Mouse (Mus musculus): ENCODE results near the gene Slc16a4. TPM values are rescaled to one million over a fixed set of nuclear protein-coding genes. Genes with fewer than 3 reads are reported as not detected.

Slc16a4 gene
- polyA plus RNA-seq, 1 experiment from 2014 or later = 6.5 TPM

DNA sequence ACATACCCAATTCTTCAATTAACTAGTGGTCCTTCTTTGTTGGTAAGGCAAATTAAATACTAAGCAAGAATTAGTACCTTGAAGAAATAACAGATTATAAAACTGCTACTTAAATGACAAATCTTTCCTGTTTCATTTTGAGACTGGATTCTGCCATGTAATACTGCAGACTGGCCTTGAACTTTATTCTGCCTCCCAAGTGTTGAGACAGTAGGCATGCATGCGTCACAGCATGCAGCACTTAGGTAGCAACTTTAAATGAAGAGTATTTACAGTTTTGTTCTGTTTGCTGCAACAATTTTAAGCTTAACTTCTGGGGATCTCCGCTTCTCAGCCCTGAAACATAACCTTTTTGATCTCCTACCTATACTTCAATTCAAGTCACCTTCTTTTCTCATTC lies 30.1 kb downstream of the Slc16a4 start:
- H3K9me3 ChIP-seq (ENCODE audit: control insufficient read depth, low read length) = no peaks in the 10 kb centered on the region
- no peaks in the 10 kb centered on the region for H3K27me3 ChIP-seq (replicated peaks; ENCODE audit: control insufficient read depth, insufficient read depth, low read length)
- no peak overlapping the region for H3K9ac ChIP-seq (ENCODE audit: low read depth, low read length)
- H3K4me1 ChIP-seq (ENCODE audit: control insufficient read depth, insufficient read depth, low read length) = peaks cover 6% of the 10 kb centered on the region; the same call in 1 of the 2 replicates
- peaks cover 58% of the 10 kb centered on the region for H3K36me3 ChIP-seq (ENCODE audit: control insufficient read depth, insufficient read depth, low read length)
- no peak for DNase-seq (ENCODE audit: low spot score)
- H3K4me2 ChIP-seq (ENCODE audit: low read depth, low read length) = no peak overlapping the region
- WGBS = 92% methylated on average over 2 of the region's 2 CpGs
- H3K27ac ChIP-seq (replicated peaks; ENCODE audit: low read depth, low read length) = no peak overlapping the region
- ATAC-seq (ENCODE audit: low read depth) = no peak
- no peak overlapping the region for H3K4me3 ChIP-seq (ENCODE audit: low read depth, low read length)

DNA sequence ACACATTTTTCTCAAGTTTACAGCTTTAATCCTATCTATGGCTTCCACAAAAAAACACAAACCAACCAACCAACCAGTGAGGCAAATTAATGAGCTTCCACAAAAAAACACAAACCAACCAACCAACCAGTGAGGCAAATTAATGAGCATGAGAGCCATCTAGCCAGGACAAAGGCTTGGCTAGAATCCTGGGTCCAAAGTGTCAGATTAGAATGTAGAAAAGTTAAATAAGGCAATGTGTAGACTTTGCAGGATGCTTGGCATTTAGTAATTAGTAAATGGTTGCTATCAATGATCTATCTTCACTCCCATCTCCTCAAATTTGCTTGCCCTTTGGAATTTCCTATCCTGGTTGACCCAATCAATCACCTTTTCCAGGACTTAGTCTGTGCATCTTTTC lies 30.7 kb downstream of the Slc16a4 start:
- Histone ChIP-seq H3K4me2 (ENCODE audit: low read depth, low read length) (no peak overlapping the region), H3K27ac (replicated peaks; ENCODE audit: low read depth, low read length) (no peak overlapping the region), H3K9me3 (ENCODE audit: control insufficient read depth, low read length) (no peaks in the 10 kb centered on the region), H3K36me3 (ENCODE audit: control insufficient read depth, insufficient read depth, low read length) (peaks cover 60% of the 10 kb centered on the region), H3K4me1 (ENCODE audit: control insufficient read depth, insufficient read depth, low read length) (peaks cover 6% of the 10 kb centered on the region; the same call in 1 of the 2 replicates), H3K27me3 (replicated peaks; ENCODE audit: control insufficient read depth, insufficient read depth, low read length) (no peaks in the 10 kb centered on the region), H3K4me3 (ENCODE audit: low read depth, low read length) (no peak overlapping the region), H3K9ac (ENCODE audit: low read depth, low read length) (no peak overlapping the region)
- no peak for DNase-seq (ENCODE audit: low spot score)
- no peak for ATAC-seq (ENCODE audit: low read depth)

DNA sequence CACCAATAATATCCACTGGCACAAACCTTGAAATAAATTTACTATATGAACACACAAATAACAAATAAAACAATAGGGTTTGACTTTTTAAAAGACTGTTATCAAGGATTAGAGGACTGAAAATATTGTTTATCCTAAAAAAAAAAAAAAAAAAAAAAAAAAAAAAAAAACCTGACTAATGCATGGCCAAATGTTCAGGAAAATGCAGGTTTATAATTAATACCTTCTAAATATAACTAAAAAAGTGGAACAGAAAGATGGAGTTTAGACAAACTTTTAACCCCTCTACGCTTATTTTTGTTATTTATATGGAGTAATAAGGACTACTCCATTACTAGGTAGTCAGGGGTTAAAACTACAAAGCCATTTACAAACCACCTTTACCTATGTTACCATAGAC lies 35.4 kb downstream of the Slc16a4 start:
- no peak overlapping the region for H3K4me2 ChIP-seq (ENCODE audit: low read depth, low read length)
- peaks cover 28% of the 10 kb centered on the region for H3K4me1 ChIP-seq (ENCODE audit: control insufficient read depth, insufficient read depth, low read length)
- H3K9me3 ChIP-seq (ENCODE audit: control insufficient read depth, low read length) = no peaks in the 10 kb centered on the region
- no peak for DNase-seq (ENCODE audit: low spot score)
- no peak overlapping the region for H3K4me3 ChIP-seq (ENCODE audit: low read depth, low read length)
- no peak for ATAC-seq (ENCODE audit: low read depth)
- H3K36me3 ChIP-seq (ENCODE audit: control insufficient read depth, insufficient read depth, low read length) = peaks cover 61% of the 10 kb centered on the region
- no peaks in the 10 kb centered on the region for H3K27me3 ChIP-seq (replicated peaks; ENCODE audit: control insufficient read depth, insufficient read depth, low read length)
- no peak overlapping the region for H3K27ac ChIP-seq (replicated peaks; ENCODE audit: low read depth, low read length)
- 92% methylated on average over 1 of the region's 1 CpGs for WGBS
- no peak overlapping the region for H3K9ac ChIP-seq (ENCODE audit: low read depth, low read length)

DNA sequence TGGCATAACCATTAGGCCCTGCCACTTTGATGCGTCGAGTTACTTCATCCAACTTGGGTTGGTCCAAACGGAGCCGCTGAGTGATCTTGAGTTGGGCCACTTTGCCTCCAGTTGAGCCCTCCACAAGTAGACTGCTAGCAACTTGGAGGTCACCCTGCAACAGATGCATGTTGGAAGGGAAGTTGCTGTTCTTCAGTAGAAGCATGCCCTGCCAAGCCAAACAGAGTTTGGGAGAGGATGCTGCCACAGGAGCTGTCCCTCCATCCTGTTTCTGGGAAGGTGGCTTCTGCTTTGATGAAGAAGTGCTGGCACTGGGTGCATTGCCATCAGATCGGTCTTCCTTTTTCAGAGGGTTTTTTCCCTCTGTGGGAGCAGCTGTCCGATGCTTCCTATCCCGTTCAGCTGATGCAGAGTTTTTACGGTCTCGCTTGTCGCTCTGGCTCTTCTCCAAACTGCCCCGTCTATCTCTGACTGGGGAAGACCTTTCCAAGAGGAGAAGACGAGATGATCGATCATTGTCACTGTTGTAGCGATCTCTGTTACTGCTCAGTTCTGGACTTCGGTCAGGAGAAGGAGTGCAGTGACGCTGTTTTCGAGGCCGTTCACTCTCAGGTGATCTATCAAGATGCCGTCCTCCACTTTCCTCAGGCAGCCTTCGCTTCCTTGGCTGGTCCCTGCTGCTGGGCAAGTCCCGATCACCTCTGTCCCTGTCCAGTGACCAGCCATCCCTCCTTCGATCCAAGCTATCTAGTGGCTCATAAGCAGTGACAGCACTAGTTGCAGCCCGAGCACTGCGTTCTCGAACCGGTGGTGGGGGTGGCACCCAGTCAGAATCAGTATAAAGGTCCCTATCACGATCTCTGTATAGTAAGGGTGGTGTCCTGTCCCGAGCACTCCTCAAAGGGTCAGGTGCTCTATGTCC lies 39.7 kb downstream of the Slc16a4 start:
- Histone ChIP-seq H3K27me3 (replicated peaks; ENCODE audit: control insufficient read depth, insufficient read depth, low read length) (no peaks in the 10 kb centered on the region), H3K9me3 (ENCODE audit: control insufficient read depth, low read length) (no peaks in the 10 kb centered on the region), H3K27ac (replicated peaks; ENCODE audit: low read depth, low read length) (no peak overlapping the region), H3K36me3 (ENCODE audit: control insufficient read depth, insufficient read depth, low read length) (peaks cover 29% of the 10 kb centered on the region), H3K4me3 (ENCODE audit: low read depth, low read length) (peak overlapping the region; percentile 96), H3K4me2 (ENCODE audit: low read depth, low read length) (peak overlapping the region; percentile 95), H3K4me1 (ENCODE audit: control insufficient read depth, insufficient read depth, low read length) (peaks cover 24% of the 10 kb centered on the region), H3K9ac (ENCODE audit: low read depth, low read length) (peak overlapping the region; percentile 96; the same call in 1 of the 2 replicates)
- ATAC-seq (ENCODE audit: low read depth) (no peak), DNase-seq (ENCODE audit: low spot score) (no peak)
- 77% methylated on average over 28 of the region's 28 CpGs for WGBS

DNA sequence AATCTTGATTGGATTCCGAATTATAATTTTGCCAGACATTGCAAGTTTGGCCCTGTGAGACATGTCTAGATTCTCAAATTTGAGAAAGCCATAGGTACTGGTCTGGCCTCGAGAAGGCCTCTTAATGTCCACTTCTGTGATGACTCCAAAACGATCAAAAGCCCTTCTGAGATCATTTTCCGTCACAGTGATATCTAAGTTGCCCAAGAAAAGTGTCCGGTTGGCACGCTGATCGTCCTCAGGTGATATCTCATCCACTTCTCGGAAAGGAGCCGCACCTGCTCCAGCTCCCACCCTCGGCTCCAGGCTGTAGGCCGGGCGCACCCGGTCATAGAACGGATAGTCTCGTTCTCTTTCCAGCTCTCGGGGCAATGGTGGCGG lies 40.7 kb downstream of the Slc16a4 start:
- peaks cover 24% of the 10 kb centered on the region for H3K4me1 ChIP-seq (ENCODE audit: control insufficient read depth, insufficient read depth, low read length)
- H3K9me3 ChIP-seq (ENCODE audit: control insufficient read depth, low read length) = no peaks in the 10 kb centered on the region
- ATAC-seq (ENCODE audit: low read depth) (no peak), DNase-seq (ENCODE audit: low spot score) (no peak)
- H3K4me3 ChIP-seq (ENCODE audit: low read depth, low read length) = peak overlapping the region; percentile 96
- 23% methylated on average over 17 of the region's 17 CpGs for WGBS
- no peaks in the 10 kb centered on the region for H3K27me3 ChIP-seq (replicated peaks; ENCODE audit: control insufficient read depth, insufficient read depth, low read length)
- H3K27ac ChIP-seq (replicated peaks; ENCODE audit: low read depth, low read length) = no peak overlapping the region
- peak overlapping the region; percentile 95 for H3K4me2 ChIP-seq (ENCODE audit: low read depth, low read length)
- H3K36me3 ChIP-seq (ENCODE audit: control insufficient read depth, insufficient read depth, low read length) = peaks cover 23% of the 10 kb centered on the region
- H3K9ac ChIP-seq (ENCODE audit: low read depth, low read length) = peak overlapping the region; percentile 96

DNA sequence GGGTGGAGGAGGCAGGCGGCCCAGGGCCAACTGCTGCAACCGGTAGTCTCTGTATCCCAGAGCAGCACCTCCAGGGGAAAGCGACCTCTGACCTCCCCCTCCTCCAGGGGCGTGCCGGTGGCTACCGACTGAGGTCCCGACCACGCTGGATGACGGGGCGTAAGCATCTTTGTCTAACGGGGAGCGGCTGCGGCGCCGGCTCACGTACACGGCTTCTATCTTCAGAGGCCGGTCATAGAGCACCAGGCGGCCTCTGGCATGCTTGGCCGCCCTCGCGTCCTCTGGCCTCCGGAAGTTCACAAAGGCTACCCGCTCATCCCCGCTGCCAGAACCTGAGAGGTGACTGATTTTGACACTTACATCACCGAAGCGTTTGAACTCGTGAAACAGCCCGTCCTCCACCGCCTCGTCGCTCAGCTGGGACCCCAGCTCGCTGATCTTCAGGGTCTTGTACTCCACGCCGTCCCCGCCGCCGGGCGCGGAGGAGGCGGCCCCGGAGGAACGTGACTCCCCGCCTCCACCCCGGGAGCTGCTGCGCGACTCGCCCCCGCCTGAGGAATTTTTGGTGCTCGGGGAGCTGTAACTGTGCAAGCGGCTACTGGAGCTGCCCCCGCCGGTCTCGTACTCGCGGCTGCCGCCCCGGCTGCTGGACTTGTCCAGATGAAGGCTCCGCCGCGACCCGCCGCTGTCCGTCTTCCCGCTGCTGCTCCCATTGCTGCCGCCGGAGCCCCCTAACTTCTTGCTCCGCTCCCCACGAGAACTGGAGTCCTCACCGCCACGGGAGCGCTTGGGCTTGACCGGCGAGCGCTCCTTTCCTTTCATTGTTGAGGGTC lies 41.3 kb downstream of the Slc16a4 start:
- H3K9ac ChIP-seq (ENCODE audit: low read depth, low read length) = peak overlapping the region; percentile 96
- H3K4me1 ChIP-seq (ENCODE audit: control insufficient read depth, insufficient read depth, low read length) = peaks cover 24% of the 10 kb centered on the region
- peak overlapping the region; percentile 95 for H3K4me2 ChIP-seq (ENCODE audit: low read depth, low read length)
- under 1% methylated on average over 61 of the region's 75 CpGs for WGBS
- DNase-seq (ENCODE audit: low spot score) (peak; percentile 47), ATAC-seq (ENCODE audit: low read depth) (0 out of 2 replicates have a peak, but pooled peaks have one; percentile 3)
- H3K27me3 ChIP-seq (replicated peaks; ENCODE audit: control insufficient read depth, insufficient read depth, low read length) = no peaks in the 10 kb centered on the region
- peak overlapping the region; percentile 90 for H3K27ac ChIP-seq (replicated peaks; ENCODE audit: low read depth, low read length)
- H3K4me3 ChIP-seq (ENCODE audit: low read depth, low read length) = peak overlapping the region; percentile 96
- H3K9me3 ChIP-seq (ENCODE audit: control insufficient read depth, low read length) = no peaks in the 10 kb centered on the region
- H3K36me3 ChIP-seq (ENCODE audit: control insufficient read depth, insufficient read depth, low read length) = peaks cover 22% of the 10 kb centered on the region

DNA sequence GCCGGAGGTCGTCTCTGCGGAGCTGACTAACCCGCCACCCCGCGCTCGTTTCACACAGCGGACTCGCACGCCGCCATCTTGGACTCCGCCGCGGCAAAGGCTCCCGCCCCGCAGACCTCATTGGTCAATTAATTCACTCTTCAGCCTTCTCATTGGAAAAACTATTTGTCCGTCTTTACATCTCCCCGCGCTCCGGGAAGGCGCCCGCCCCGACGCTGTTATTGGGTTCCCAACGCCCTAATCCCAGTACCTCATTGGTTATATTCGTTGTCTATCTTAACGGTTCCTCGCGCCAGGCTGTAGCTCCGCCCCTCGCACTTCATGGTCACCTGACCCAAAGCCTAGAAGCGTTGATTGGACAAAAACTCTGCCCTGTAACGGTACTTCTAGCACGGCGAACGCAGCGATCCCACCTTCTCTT lies 41.9 kb downstream of the Slc16a4 start:
- Histone ChIP-seq H3K27ac (replicated peaks; ENCODE audit: low read depth, low read length) (peak overlapping the region; percentile 95), H3K4me1 (ENCODE audit: control insufficient read depth, insufficient read depth, low read length) (peaks cover 24% of the 10 kb centered on the region), H3K9me3 (ENCODE audit: control insufficient read depth, low read length) (no peaks in the 10 kb centered on the region), H3K9ac (ENCODE audit: low read depth, low read length) (peak overlapping the region; percentile 96), H3K4me3 (ENCODE audit: low read depth, low read length) (peak overlapping the region; percentile 96), H3K4me2 (ENCODE audit: low read depth, low read length) (peak overlapping the region; percentile 95; the same call in 1 of the 2 replicates), H3K27me3 (replicated peaks; ENCODE audit: control insufficient read depth, insufficient read depth, low read length) (no peaks in the 10 kb centered on the region), H3K36me3 (ENCODE audit: control insufficient read depth, insufficient read depth, low read length) (peaks cover 18% of the 10 kb centered on the region)
- ATAC-seq (ENCODE audit: low read depth) (peak; percentile 97), DNase-seq (ENCODE audit: low spot score) (peak; percentile 100)
- 0% methylated on average over 34 of the region's 37 CpGs for WGBS

DNA sequence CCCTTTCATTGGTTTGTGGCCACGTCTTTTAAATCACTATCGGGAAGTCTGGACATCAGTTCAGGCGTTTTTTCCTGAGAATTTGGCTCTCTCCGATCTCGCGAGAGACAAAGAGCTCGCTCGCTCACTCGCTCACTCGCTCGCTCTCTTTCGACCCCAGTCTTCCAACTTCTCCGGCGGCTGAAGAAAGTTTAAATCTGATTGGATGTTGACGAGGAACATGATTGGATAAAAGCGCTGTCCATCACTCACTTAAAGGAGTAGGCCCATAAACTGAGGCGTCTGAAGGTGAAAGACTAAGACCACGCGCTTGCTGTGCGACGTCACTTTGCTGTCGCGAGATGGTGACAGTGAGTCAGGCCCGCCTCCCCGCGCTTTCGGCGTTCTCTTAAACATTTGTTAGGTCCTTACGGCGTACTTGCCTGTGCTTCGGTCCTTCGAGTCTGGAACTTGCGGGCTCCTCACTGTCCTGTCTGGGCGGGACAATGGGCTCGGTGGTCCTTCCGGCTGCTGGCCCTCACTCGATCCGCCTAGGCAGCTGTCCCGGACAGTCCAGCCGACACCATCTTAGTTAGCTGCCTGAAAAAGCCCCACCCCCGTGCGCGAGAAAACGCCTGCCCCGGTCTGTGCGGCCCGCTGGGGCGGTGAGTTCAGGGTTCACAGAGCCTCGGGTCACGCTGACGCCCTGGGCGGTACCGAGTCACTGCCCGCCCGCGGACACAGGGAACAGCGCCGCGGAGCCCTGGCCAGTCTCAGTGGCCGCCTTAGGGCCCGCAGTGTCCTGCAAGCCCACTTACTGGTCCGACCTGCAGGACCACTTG lies 42.6 kb downstream of the Slc16a4 start, which contains the start of gene Rbm15:
Gene Rbm15 (minus strand): TSS at position 293 of the 821 bp plus-strand sequence.
- WGBS = under 1% methylated on average over 52 of the region's 62 CpGs
- Histone ChIP-seq H3K36me3 (ENCODE audit: control insufficient read depth, insufficient read depth, low read length) (peaks cover 17% of the 10 kb centered on the region), H3K4me3 (ENCODE audit: low read depth, low read length) (peak within 1 kb of the TSS; percentile 96), H3K4me2 (ENCODE audit: low read depth, low read length) (peak within 1 kb of the TSS; percentile 95), H3K9me3 (ENCODE audit: control insufficient read depth, low read length) (no peaks in the 10 kb centered on the region), H3K27me3 (replicated peaks; ENCODE audit: control insufficient read depth, insufficient read depth, low read length) (no peaks in the 10 kb centered on the region), H3K9ac (ENCODE audit: low read depth, low read length) (peak within 1 kb of the TSS; percentile 96), H3K27ac (replicated peaks; ENCODE audit: low read depth, low read length) (peak within 1 kb of the TSS; percentile 95), H3K4me1 (ENCODE audit: control insufficient read depth, insufficient read depth, low read length) (peaks cover 24% of the 10 kb centered on the region)
- DNase-seq (ENCODE audit: low spot score) = peak; percentile 100
- peak; percentile 94 for ATAC-seq (ENCODE audit: low read depth)
